Mouse (Mus musculus): ENCODE measurements around the gene Ms4a4c.
"Not testable (repeated sequence)": the region's sequence is repeated elsewhere in the genome, so short reads cannot be mapped to it uniquely, and the experiment has no call there.

Gene Ms4a4c

GRCm38 (mm10) chr19:11404527-11404926, at the start of gene Ms4a4c:
Gene Ms4a4c, plus strand, starts transcription at chr19:11404770.
- DNase-seq = no peak

- DNase-seq = peak; percentile 22
Measured at GRCm38 (mm10) chr19:11355730-11356129, 48.8 kb upstream of the Ms4a4c start.

- DNase-seq = peak; percentile 40
Measured at GRCm38 (mm10) chr19:11360106-11360505, 44.5 kb upstream of the Ms4a4c start.

- peak; percentile 26 for DNase-seq
Measured at GRCm38 (mm10) chr19:11362002-11362401, 42.6 kb upstream of the Ms4a4c start.

GRCm38 (mm10) chr19:11368310-11368709, 36.3 kb upstream of the Ms4a4c start:
- no peak for DNase-seq

GRCm38 (mm10) chr19:11371181-11371580, 33.4 kb upstream of the Ms4a4c start:
- no peak for DNase-seq

- DNase-seq = no peak
Measured at GRCm38 (mm10) chr19:11375273-11375672, 29.3 kb upstream of the Ms4a4c start, which contains the start of gene Ms4a4a. Gene Ms4a4a, plus strand, starts transcription at chr19:11375523.

GRCm38 (mm10) chr19:11376399-11376798, 28.2 kb upstream of the Ms4a4c start:
- DNase-seq = no peak

GRCm38 (mm10) chr19:11387109-11387508, 17.5 kb upstream of the Ms4a4c start:
- DNase-seq = no peak

GRCm38 (mm10) chr19:11387685-11388084, 16.9 kb upstream of the Ms4a4c start:
- no peak for DNase-seq

GRCm38 (mm10) chr19:11388949-11389348, 15.6 kb upstream of the Ms4a4c start:
- DNase-seq = no peak

GRCm38 (mm10) chr19:11395769-11396168, 8.8 kb upstream of the Ms4a4c start:
- no peak for DNase-seq

- peak; percentile 21 for DNase-seq
Measured at GRCm38 (mm10) chr19:11407428-11407827, 2.9 kb downstream of the Ms4a4c start.

- no peak for DNase-seq
Measured at GRCm38 (mm10) chr19:11408591-11408990, 4.0 kb downstream of the Ms4a4c start.

GRCm38 (mm10) chr19:11411640-11412039, 7.1 kb downstream of the Ms4a4c start:
- no peak for DNase-seq

- no peak for DNase-seq
Measured at GRCm38 (mm10) chr19:11414084-11414483, 9.5 kb downstream of the Ms4a4c start.

- peak; percentile 53 for DNase-seq
Measured at GRCm38 (mm10) chr19:11415581-11415980, 11.0 kb downstream of the Ms4a4c start.

- not testable (repeated sequence) for DNase-seq
Measured at GRCm38 (mm10) chr19:11418865-11419264, 14.3 kb downstream of the Ms4a4c start.

- DNase-seq = peak; percentile 22
Measured at GRCm38 (mm10) chr19:11431209-11431608, 26.6 kb downstream of the Ms4a4c start.

- DNase-seq = no peak
Measured at GRCm38 (mm10) chr19:11435058-11435834, 30.7 kb downstream of the Ms4a4c start.

GRCm38 (mm10) chr19:11443338-11443737, 38.8 kb downstream of the Ms4a4c start, which contains the start of gene Ms4a4b:
Gene Ms4a4b, plus strand, starts transcription at chr19:11443553.
- no peak for DNase-seq

GRCm38 (mm10) chr19:11443964-11444363, 39.4 kb downstream of the Ms4a4c start:
- no peak for DNase-seq

GRCm38 (mm10) chr19:11447238-11447637, 42.7 kb downstream of the Ms4a4c start:
- DNase-seq = no peak

GRCm38 (mm10) chr19:11459041-11459440, 54.5 kb downstream of the Ms4a4c start:
- not testable (repeated sequence) for DNase-seq

GRCm38 (mm10) chr19:11464795-11465194, 60.2 kb downstream of the Ms4a4c start:
- DNase-seq = peak; percentile 37

All from lung, postnatal 36 days (tissue).